Mouse (Mus musculus) effector memory CD4-positive, alpha-beta T cell, adult 7 months (primary cell): Measurements from ENCODE around the gene Olfr649. TPM values are rescaled to one million over a fixed set of nuclear protein-coding genes. Genes with fewer than 3 reads are reported as not detected.

Experiments used
- polyA plus RNA-seq: library from polyadenylated mRNA; unstranded; fragments of 100-300 nt; shearing (Covaris generic); gene quantifications from one replicate; pipeline ENCODE4 v1.2.1, GENCODE M21; 2017

The Olfr649 gene
- not detected for polyA plus RNA-seq

GRCm38 (mm10) chr7:104195885-104196284 lies at the start of gene Olfr649:
Gene Olfr649, minus strand, starts transcription at chr7:104195985.

DNA sequence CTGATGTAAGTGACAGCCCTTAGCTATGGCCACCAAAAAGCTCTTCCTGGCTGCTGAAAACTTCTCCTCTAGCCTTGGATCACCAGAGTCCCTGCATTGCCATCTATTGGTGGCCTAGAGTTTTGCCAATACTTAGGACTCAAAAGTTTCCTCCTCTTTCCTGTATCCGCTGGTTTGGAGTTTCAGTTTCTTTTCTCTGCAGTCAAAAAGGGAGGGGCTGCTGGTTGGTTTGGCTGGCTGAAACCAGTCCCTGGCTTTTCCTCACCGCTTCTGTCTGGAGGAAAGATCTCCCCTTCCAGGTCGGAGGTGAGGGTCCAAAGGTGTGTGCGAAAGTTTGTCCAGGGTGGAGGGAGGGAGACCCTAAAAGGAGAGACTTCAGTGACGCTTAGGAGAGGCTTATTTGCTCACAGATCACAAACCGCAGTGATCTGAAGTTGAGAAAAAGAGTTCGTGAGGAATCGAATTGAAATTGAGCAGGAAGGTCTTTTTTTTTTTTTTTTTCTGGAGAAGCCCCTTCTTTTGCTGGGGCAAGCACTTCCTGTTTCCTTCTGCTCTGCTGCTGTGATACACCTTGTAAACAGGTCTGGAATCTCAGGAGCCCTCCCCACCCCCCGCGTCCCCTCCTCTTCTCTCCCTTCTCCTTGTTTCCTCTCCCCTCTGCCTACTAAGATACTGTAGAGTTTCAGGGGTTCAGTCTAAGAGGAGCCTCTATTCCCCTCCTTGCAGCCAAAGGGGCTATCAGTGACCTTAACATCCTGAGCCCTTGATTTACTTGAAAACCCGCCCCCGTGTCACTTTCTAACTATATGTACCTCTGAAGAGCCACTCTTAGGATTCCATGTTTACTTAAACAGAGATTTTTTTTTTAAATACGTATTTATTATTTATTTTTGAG lies 48.7 kb upstream of the Olfr649 start, which contains the start of gene Trim34a:
Trim34a (plus strand) TSS at position 171 of the 895 bp plus-strand sequence.

GRCm38 (mm10) chr7:104218701-104219569 lies 23.1 kb upstream of the Olfr649 start, which contains the start of gene Trim6:
Gene Trim6, plus strand, starts transcription at chr7:104218793.

DNA sequence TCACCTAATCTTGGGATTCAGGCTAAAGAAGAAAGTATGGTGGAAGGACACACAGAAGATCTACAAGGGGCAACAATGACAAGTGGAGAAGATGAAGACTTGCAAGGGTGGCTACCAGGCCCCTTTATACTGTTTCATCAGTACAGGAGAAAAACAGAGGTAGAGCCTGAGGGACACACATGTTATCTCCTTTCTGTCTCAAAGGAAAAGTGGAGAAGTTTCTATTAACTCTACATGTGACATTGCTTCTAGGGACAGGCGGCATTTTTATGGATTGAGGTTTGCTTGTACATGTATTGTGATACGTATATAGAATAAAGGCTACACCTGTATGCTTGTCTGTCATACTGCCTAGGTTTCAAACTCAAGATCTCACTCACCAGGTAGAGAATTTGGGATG lies 12.5 kb downstream of the Olfr649 start, which contains the start of gene Olfr648:
Olfr648 (minus strand) TSS at position 101 of the 400 bp plus-strand sequence.

GRCm38 (mm10) chr7:104150456-104150855 lies 45.3 kb downstream of the Olfr649 start, which contains the start of gene Ubqlnl:
Gene Ubqlnl, minus strand, starts transcription at chr7:104150556.

GRCm38 (mm10) chr7:104143179-104143578 lies 52.6 kb downstream of the Olfr649 start, which contains the start of gene Ubqln3:
Gene Ubqln3, minus strand, starts transcription at chr7:104143279.

Other genes starting within 250 kb of the Olfr649 start
- gene Olfr635, start 224.8 kb downstream of the Olfr649 start, polyA plus RNA-seq, result 0.09 TPM
- gene Olfr638, start 197.2 kb downstream of the Olfr649 start, polyA plus RNA-seq, result not detected
- not detected for gene Olfr639, start 178.7 kb downstream of the Olfr649 start, polyA plus RNA-seq
- gene Olfr640, start 170.4 kb downstream of the Olfr649 start, polyA plus RNA-seq, result not detected
- not detected for gene Olfr641, start 160.5 kb downstream of the Olfr649 start, polyA plus RNA-seq
- gene Olfr642, start 143.3 kb downstream of the Olfr649 start, polyA plus RNA-seq, result not detected
- 0.72 TPM for gene 4930516K23Rik, start 134.5 kb downstream of the Olfr649 start, polyA plus RNA-seq
- gene Olfr644, start 124.1 kb downstream of the Olfr649 start, polyA plus RNA-seq, result not detected
- gene Olfr645, start 110.5 kb downstream of the Olfr649 start, polyA plus RNA-seq, result not detected
- 0.96 TPM for gene Olfr646, start 91.1 kb downstream of the Olfr649 start, polyA plus RNA-seq
- not detected for gene Ubqln5, start 66.2 kb downstream of the Olfr649 start, polyA plus RNA-seq
- not detected for gene Olfr643, start 58.6 kb downstream of the Olfr649 start, polyA plus RNA-seq
- gene Ubqln3, start 52.7 kb downstream of the Olfr649 start, polyA plus RNA-seq, result not detected
- not detected for gene Ubqlnl, start 45.4 kb downstream of the Olfr649 start, polyA plus RNA-seq
- not detected for gene Olfm5, start 31.2 kb downstream of the Olfr649 start, polyA plus RNA-seq
- not detected for gene Olfr648, start 12.6 kb downstream of the Olfr649 start, polyA plus RNA-seq
- 2.3 TPM for gene Trim6, start 22.8 kb upstream of the Olfr649 start, polyA plus RNA-seq
- gene Trim34a, start 48.5 kb upstream of the Olfr649 start, polyA plus RNA-seq, result 33.2 TPM
- gene Trim5, start 92.1 kb upstream of the Olfr649 start, polyA plus RNA-seq, result 20.3 TPM
- gene Trim12a, start 119.5 kb upstream of the Olfr649 start, polyA plus RNA-seq, result 118 TPM
- gene Trim34b, start 133.5 kb upstream of the Olfr649 start, polyA plus RNA-seq, result 0.68 TPM
- 10.2 TPM for gene Trim12c, start 157.4 kb upstream of the Olfr649 start, polyA plus RNA-seq
- gene Trim30b, start 173.9 kb upstream of the Olfr649 start, polyA plus RNA-seq, result 0.46 TPM
- 3.5 TPM for gene Trim30c, start 204.9 kb upstream of the Olfr649 start, polyA plus RNA-seq